Mouse (Mus musculus): ENCODE results near the gene Zrsr2. TPM values are rescaled to one million over a fixed set of nuclear protein-coding genes. Genes with fewer than 3 reads are reported as not detected.

Gene Zrsr2
- polyA plus RNA-seq (2012) = 42.9 and 54.5 TPM in 2 replicates

DNA sequence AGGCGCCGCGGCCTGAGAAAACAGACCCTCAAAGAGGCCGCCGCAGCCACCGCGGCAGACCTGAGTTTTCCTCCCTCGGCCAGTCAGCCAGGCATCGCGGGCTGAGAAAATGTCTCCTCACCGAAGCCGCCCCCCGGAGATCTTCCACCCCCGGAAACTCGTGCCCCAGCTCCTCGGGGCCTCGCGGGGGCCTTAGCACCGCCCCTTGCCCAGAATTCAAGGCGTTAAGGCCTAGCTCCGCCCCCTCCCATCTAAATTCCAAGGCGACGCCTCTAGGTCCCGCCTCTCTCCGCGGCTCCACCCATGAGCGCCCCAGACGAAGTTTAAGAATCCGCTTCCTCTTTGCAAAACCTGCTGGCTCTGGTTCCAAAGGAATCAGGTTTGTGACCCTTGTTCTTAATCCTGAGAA lies at the start of gene Zrsr2:
Gene Zrsr2, minus strand, starts transcription at position 195 of the 409 bp plus-strand sequence.

GRCm38 (mm10) chrX:163908337-163909250 lies 49.9 kb downstream of the Zrsr2 start, which contains the start of gene Ap1s2:
TSS of gene Ap1s2 (plus strand) at chrX:163909017.

Other genes starting within 250 kb of the Zrsr2 start
- 0.09 TPM in 1 of 2 replicates, not detected in the other for gene Rnf138rt1, start 197.3 kb downstream of the Zrsr2 start, polyA plus RNA-seq (2012)
- gene Ap1s2, start 49.6 kb downstream of the Zrsr2 start, polyA plus RNA-seq (2012) = 13.9 and 21.6 TPM in 2 replicates
- gene Car5b, start 69.3 kb upstream of the Zrsr2 start, polyA plus RNA-seq (2012) = 0.12 TPM in 1 of 2 replicates, not detected in the other
- gene Siah1b, start 117.8 kb upstream of the Zrsr2 start, polyA plus RNA-seq (2012) = 16.9 and 19.5 TPM in 2 replicates
- not detected in 2 replicates for gene Cltrn, start 130.2 kb upstream of the Zrsr2 start, polyA plus RNA-seq (2012)
- gene Ace2, start 180.7 kb upstream of the Zrsr2 start, polyA plus RNA-seq (2012) = not detected in 2 replicates